Mouse (Mus musculus): ENCODE results near the gene Gm49387. TPM values are rescaled to one million over a fixed set of nuclear protein-coding genes. Genes with fewer than 3 reads are reported as not detected.

The Gm49387 gene
- polyA plus RNA-seq, 1 experiment from 2014 or later = 0.50 TPM

GRCm38 (mm10) chr14:31601908-31602615 lies 38.6 kb downstream of the Gm49387 start:
- no peak for DNase-seq (ENCODE audit: low spot score)
- Histone ChIP-seq H3K27ac (no peak overlapping the region), H3K36me3 (no peaks in the 10 kb centered on the region), H3K4me3 (no peak overlapping the region), H3K9me3 (replicated peaks) (no peaks in the 10 kb centered on the region), H3K4me1 (peaks cover 12% of the 10 kb centered on the region), H3K27me3 (ENCODE audit: low read depth, poor library complexity, severe bottlenecking) (no peaks in the 10 kb centered on the region)
- 93% methylated on average over 14 of the region's 14 CpGs for WGBS

- WGBS = 93% methylated on average over 4 of the region's 4 CpGs
- DNase-seq (ENCODE audit: low spot score) = no peak
- Histone ChIP-seq H3K27me3 (ENCODE audit: low read depth, poor library complexity, severe bottlenecking) (no peaks in the 10 kb centered on the region), H3K4me1 (peaks cover 12% of the 10 kb centered on the region), H3K4me3 (no peak overlapping the region), H3K9me3 (replicated peaks) (no peaks in the 10 kb centered on the region), H3K36me3 (no peaks in the 10 kb centered on the region), H3K27ac (no peak overlapping the region)
These were observed 43.2 kb downstream of the Gm49387 start for GRCm38 (mm10) chr14:31597446-31597845.

- Histone ChIP-seq H3K4me3 (no peak overlapping the region), H3K27me3 (ENCODE audit: low read depth, poor library complexity, severe bottlenecking) (no peaks in the 10 kb centered on the region), H3K4me1 (peaks cover 12% of the 10 kb centered on the region), H3K27ac (no peak overlapping the region), H3K9me3 (replicated peaks) (no peaks in the 10 kb centered on the region), H3K36me3 (no peaks in the 10 kb centered on the region)
- no peak for DNase-seq (ENCODE audit: low spot score)
- 85% methylated on average over 7 of the region's 7 CpGs for WGBS
These were observed 44.3 kb downstream of the Gm49387 start for GRCm38 (mm10) chr14:31596408-31596807.

DNA sequence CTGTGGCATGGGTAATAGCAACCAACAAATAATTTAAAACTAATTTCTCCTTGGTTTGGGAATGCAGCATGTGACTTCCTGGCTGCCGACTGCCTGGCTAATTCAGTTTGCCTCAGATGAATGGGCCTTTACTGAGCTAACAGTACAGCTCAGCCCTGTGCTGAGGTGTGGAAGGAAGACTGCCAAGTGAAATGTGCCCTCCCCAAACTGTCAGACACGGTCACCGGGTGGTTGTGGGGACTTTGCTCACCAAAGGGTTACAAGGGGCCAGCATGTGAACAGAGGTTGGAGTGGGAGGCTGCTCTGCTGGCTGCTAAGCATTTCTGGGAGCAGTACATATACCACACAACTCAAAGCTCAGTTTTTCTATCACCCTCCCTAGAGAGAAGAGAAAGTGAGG lies 46.0 kb downstream of the Gm49387 start:
- Histone ChIP-seq H3K4me3 (no peak overlapping the region), H3K27ac (no peak overlapping the region), H3K9me3 (replicated peaks) (no peaks in the 10 kb centered on the region), H3K36me3 (no peaks in the 10 kb centered on the region), H3K4me1 (peaks cover 3% of the 10 kb centered on the region), H3K27me3 (ENCODE audit: low read depth, poor library complexity, severe bottlenecking) (no peaks in the 10 kb centered on the region)
- DNase-seq (ENCODE audit: low spot score) = no peak
- WGBS = 79% methylated on average over 3 of the region's 3 CpGs

GRCm38 (mm10) chr14:31593036-31593435 lies 47.6 kb downstream of the Gm49387 start:
- Histone ChIP-seq H3K4me1 (no peaks in the 10 kb centered on the region), H3K27ac (no peak overlapping the region), H3K4me3 (no peak overlapping the region), H3K27me3 (ENCODE audit: low read depth, poor library complexity, severe bottlenecking) (no peaks in the 10 kb centered on the region), H3K9me3 (replicated peaks) (no peaks in the 10 kb centered on the region), H3K36me3 (no peaks in the 10 kb centered on the region)
- 89% methylated on average over 2 of the region's 2 CpGs for WGBS
- no peak for DNase-seq (ENCODE audit: low spot score)

DNA sequence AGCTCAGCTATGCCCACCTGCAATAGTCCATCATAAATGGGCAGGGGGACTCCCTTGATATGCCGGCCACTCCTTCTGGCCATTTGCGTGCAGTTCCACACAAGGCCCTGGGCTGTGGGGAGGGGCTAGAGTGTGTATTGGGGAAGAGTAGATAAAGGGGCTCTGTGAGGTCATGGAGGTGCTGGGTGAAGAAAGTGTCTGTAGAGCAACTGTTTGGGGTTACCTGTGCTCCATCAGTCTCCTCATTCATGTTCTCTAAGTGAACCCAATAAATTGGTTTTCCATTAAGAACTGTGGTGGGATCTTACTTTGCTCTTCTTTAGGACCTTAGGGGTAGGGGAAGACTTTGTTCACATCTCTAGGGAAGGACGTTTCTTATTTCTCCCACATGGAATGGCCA lies 49.4 kb downstream of the Gm49387 start, which contains the start of gene Colq:
Colq (minus strand) TSS at position 101 of the 400 bp plus-strand sequence.
- WGBS = 88% methylated on average over 3 of the region's 3 CpGs
- DNase-seq (ENCODE audit: low spot score) = no peak
- Histone ChIP-seq H3K4me3 (no peak within 1 kb of the TSS), H3K9me3 (replicated peaks) (no peaks in the 10 kb centered on the region), H3K27ac (no peak within 1 kb of the TSS), H3K36me3 (no peaks in the 10 kb centered on the region), H3K4me1 (no peaks in the 10 kb centered on the region), H3K27me3 (ENCODE audit: low read depth, poor library complexity, severe bottlenecking) (no peaks in the 10 kb centered on the region)

GRCm38 (mm10) chr14:31586451-31586850 lies 54.2 kb downstream of the Gm49387 start:
- Histone ChIP-seq H3K36me3 (no peaks in the 10 kb centered on the region), H3K4me3 (no peak overlapping the region), H3K27me3 (ENCODE audit: low read depth, poor library complexity, severe bottlenecking) (no peaks in the 10 kb centered on the region), H3K27ac (no peak overlapping the region), H3K9me3 (replicated peaks) (no peaks in the 10 kb centered on the region), H3K4me1 (no peaks in the 10 kb centered on the region)
- WGBS = 93% methylated on average over 8 of the region's 8 CpGs
- DNase-seq (ENCODE audit: low spot score) = no peak

GRCm38 (mm10) chr14:31583082-31583481 lies 57.6 kb downstream of the Gm49387 start:
- no peak overlapping the region for H3K27ac ChIP-seq
- H3K27me3 ChIP-seq (ENCODE audit: low read depth, poor library complexity, severe bottlenecking) = no peaks in the 10 kb centered on the region
- no peaks in the 10 kb centered on the region for H3K9me3 ChIP-seq (replicated peaks)
- WGBS = 88% methylated on average over 9 of the region's 9 CpGs
- peaks cover 4% of the 10 kb centered on the region; the same call in 1 of the 2 replicates for H3K4me1 ChIP-seq
- DNase-seq (ENCODE audit: low spot score) = no peak
- H3K36me3 ChIP-seq = no peaks in the 10 kb centered on the region
- H3K4me3 ChIP-seq = no peak overlapping the region

DNA sequence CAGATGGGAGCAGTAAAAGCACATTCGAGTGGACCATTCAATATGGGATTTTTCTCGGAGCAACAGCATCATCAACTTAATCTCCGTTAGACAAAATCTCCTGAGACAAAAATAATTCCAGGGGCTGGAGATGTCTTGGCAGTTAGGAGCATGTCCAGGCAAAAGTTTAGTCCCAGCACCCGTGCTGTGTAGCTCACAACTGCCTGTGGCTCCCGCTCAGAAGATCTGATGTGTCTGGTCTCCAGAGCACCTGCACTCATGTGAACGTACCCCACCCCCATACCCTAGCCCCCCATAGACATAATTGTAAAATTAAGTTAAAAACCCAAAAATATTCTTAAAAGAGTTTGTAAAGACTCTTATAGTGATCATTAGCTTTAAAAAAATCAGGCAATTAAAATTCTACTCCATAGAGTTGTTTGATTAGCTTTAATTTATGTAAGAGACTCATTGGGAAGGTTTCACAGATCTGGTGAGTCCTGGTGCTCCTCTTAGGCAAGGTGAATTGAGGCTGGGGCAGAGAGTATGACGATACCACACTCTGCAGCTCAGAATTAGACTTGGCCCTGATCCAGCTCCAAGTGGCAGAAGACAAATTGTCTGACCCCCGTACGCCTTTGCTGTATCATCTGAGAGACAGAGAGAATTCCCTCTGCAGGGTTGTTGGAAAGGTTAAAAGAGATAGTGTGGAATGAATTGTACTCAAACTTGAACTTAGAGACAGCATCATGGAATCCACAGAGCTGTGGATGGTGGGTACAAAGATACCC lies 62.5 kb downstream of the Gm49387 start:
- Histone ChIP-seq H3K36me3 (no peaks in the 10 kb centered on the region), H3K4me1 (peaks cover 34% of the 10 kb centered on the region), H3K27me3 (ENCODE audit: low read depth, poor library complexity, severe bottlenecking) (no peaks in the 10 kb centered on the region), H3K9me3 (replicated peaks) (no peaks in the 10 kb centered on the region), H3K27ac (peak overlapping the region; percentile 19; the same call in 1 of the 2 replicates), H3K4me3 (no peak overlapping the region)
- no peak for DNase-seq (ENCODE audit: low spot score)
- 70% methylated on average over 9 of the region's 9 CpGs for WGBS

DNA sequence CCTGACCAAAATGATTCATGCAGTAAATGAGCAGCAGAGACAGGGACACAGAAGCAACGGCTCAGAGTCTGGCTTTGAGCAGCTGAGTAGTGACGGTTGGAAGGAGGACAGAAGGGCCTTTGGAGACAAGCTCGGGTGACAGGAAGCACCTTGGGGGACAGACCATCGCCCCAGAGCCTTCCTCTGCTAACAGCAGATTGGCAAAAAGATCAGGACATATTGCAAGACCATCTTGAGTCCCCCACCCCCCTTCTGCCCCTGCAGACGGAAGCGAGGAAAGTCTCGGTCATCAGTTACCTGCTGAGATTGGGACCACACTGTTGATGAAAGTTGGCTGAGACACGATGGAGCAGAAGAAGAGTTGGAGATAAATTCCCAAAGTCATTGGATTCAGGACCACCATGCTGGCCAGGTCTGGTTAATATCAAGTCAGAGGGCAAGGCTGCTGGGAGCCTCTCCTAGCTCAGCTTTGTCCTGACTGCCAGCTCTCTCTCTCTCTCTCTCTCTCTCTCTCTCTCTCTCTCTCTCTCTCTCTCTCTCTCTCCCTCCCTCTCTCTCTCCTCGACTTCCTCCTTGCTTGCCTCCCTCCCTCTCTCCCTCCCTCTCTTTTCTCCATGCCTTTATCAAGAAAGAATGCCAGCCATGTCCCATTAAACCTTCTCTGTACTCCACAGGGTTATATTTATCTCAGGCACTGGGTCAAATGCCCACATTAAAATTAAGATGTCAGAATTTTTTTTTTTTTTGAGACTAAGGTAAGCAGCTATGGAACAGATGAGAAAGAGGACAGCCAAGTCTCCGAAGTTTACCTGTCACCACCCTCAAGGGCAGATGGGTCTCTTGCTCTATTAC lies 63.6 kb downstream of the Gm49387 start:
- no peaks in the 10 kb centered on the region for H3K9me3 ChIP-seq (replicated peaks)
- DNase-seq (ENCODE audit: low spot score) = no peak
- 47% methylated on average over 10 of the region's 10 CpGs for WGBS
- H3K4me3 ChIP-seq = no peak overlapping the region
- peaks cover 34% of the 10 kb centered on the region for H3K4me1 ChIP-seq
- H3K27me3 ChIP-seq (ENCODE audit: low read depth, poor library complexity, severe bottlenecking) = no peaks in the 10 kb centered on the region
- H3K36me3 ChIP-seq = no peaks in the 10 kb centered on the region
- H3K27ac ChIP-seq = peak overlapping the region; percentile 39; the same call in 1 of the 2 replicates

DNA sequence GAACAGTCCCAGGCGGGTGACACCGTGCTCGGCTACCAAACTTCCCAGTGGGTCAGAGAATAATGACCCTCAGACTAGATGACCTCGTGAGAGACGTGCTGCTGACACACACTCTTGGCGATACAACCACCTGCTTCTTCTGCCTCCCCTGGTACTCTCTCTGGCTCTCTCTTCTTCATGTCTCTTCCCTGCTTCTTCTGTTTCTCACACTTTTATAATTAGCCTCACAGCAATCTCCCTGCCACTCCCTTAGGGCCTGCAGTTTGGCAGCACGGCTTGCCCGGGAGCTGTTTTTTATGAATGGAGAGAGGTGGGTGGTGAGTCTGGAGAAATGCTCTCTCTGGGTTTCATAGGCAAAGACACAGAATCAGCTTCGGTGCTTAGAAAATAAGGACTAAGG lies 64.8 kb downstream of the Gm49387 start:
- peak overlapping the region; percentile 39; the same call in 1 of the 2 replicates for H3K27ac ChIP-seq
- DNase-seq (ENCODE audit: low spot score) = no peak
- no peak overlapping the region for H3K4me3 ChIP-seq
- no peaks in the 10 kb centered on the region for H3K36me3 ChIP-seq
- WGBS = 77% methylated on average over 9 of the region's 9 CpGs
- no peaks in the 10 kb centered on the region for H3K9me3 ChIP-seq (replicated peaks)
- peaks cover 34% of the 10 kb centered on the region for H3K4me1 ChIP-seq
- H3K27me3 ChIP-seq (ENCODE audit: low read depth, poor library complexity, severe bottlenecking) = no peaks in the 10 kb centered on the region; the same call in 1 of the 2 replicates

- WGBS = 93% methylated on average over 18 of the region's 18 CpGs
- no peak overlapping the region for H3K27ac ChIP-seq
- no peaks in the 10 kb centered on the region; the same call in 1 of the 2 replicates for H3K27me3 ChIP-seq (ENCODE audit: low read depth, poor library complexity, severe bottlenecking)
- no peaks in the 10 kb centered on the region for H3K36me3 ChIP-seq
- H3K9me3 ChIP-seq (replicated peaks) = no peaks in the 10 kb centered on the region
- H3K4me1 ChIP-seq = peaks cover 34% of the 10 kb centered on the region
- no peak overlapping the region for H3K4me3 ChIP-seq
- no peak for DNase-seq (ENCODE audit: low spot score)
These were observed 65.6 kb downstream of the Gm49387 start for GRCm38 (mm10) chr14:31574903-31575665.

All from limb, embryonic 10.5 days (tissue).